Mouse (Mus musculus): Measurements from ENCODE around the gene Sdhb.
A peak's percentile ranks its signal among the peaks of the same experiment; 100 is the strongest.

The Sdhb gene

DNA sequence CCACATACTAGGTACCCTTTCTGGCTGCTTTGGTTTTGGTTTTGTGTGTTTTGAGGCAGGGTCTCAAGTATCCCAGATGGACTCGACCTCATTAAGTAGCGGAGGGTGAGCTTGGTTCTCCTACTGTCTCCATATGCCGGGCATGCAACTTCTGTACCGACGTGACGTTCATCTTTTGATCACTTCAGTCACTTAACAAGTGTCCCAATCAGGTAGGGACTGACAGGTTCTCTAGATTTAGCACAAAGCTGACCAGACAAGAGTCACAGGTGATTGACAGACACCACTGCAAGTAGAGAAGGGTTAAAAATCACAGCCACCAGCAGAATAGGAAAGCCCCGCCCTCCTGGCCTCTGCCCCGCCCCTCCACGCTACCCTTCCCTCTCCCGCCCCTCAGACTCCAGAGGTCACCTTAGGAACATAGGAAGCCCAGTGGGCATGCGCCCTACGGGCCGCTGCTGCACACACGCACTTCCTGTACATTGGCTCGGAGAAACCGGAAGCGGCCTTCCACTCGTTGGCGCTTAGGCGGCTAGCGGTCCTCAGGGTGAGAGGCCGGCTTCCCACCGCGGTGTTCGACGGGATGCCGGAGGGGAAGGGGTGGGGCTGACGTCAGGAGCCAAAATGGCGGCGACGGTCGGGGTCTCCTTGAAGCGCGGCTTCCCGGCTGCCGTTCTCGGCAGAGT, at the start of gene Sdhb:
Sdhb (plus strand) TSS at position 423 of the 686 bp plus-strand sequence.
- DNase-seq (ENCODE audit: low spot score in 2 of 2): peak; percentile 86 to 93

DNA sequence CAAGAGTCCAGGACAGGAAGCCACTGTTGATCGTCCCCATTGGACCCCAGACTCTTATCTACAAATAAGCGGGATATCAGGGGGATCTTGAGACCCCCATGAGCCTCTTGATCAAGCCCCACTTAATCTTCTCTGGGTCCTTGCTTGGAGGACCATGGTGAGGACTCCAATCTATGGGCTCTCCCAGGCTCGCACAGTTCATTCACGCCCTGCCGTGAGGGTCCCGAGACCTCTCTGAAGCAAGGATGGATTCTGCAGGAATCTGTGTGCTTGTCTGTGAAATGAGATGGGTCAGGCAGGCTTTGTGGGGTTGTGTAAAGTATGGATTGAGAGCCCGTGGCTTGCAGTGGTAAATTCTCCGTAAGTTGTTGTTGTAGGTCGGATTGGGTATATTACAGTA, 49.6 kb upstream of the Sdhb start:
- DNase-seq (ENCODE audit: low spot score in 2 of 2): no peak

- DNase-seq (ENCODE audit: low spot score in 2 of 2): no peak
Observed at GRCm38 (mm10) chr4:140912271-140912833, 48.7 kb upstream of the Sdhb start.

- DNase-seq (ENCODE audit: low spot score in 2 of 2): no peak
Observed at GRCm38 (mm10) chr4:140913565-140913964, 47.4 kb upstream of the Sdhb start.

- DNase-seq (ENCODE audit: low spot score in 2 of 2): no peak
Observed at GRCm38 (mm10) chr4:140914731-140915131, 46.3 kb upstream of the Sdhb start.

GRCm38 (mm10) chr4:140915235-140915634, 45.8 kb upstream of the Sdhb start:
- DNase-seq (ENCODE audit: low spot score in 2 of 2): no peak

GRCm38 (mm10) chr4:140916296-140916695, 44.7 kb upstream of the Sdhb start:
- no peak for DNase-seq (ENCODE audit: low spot score in 2 of 2)

- no peak for DNase-seq (ENCODE audit: low spot score in 2 of 2)
Observed at GRCm38 (mm10) chr4:140917451-140917850, 43.6 kb upstream of the Sdhb start.

- DNase-seq (ENCODE audit: low spot score in 2 of 2): no peak
Observed at GRCm38 (mm10) chr4:140919974-140920836, 40.8 kb upstream of the Sdhb start.

- no peak for DNase-seq (ENCODE audit: low spot score in 2 of 2)
Observed at GRCm38 (mm10) chr4:140922508-140922907, 38.5 kb upstream of the Sdhb start.

DNA sequence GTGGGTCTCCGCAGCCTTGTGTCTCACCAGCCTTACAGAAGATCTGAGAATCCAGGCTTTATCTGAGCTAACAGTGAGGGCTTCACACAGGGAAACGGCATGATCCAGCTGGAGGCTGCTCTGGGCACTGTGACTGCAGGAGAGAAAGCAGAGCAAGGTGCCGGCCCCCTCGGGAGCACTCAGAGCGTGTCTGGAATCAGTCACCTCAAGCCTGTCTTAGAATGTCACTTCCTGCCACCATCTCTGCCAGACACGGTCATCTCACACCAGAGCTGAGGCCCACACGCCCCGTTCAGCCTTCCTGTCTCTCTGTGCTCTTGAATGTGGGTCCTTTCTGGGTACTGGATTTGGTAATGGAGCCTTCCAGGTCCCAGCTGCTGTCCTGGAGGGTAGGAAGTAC, 35.4 kb upstream of the Sdhb start:
- no peak for DNase-seq (ENCODE audit: low spot score in 2 of 2)

DNA sequence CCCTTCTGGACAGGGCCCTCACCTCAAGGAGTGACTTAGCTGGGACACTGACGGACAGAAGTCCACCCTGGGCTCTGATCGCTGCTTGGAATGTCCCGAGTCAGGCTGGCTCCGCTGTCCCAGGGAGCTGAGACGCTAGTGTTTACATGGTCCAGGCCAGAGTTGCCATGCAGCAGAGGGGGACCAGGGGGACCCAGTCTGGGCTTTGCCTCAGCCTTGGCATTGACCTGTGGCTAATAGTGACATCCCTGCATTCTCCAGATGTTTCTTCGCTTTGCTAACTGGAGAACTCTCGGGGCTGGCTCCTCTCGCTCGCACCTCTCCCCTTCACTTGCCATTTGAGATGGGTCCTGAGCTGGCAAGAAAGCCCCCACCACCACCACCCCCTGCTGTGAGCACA, 32.7 kb upstream of the Sdhb start:
- DNase-seq (ENCODE audit: low spot score in 2 of 2): no peak

DNA sequence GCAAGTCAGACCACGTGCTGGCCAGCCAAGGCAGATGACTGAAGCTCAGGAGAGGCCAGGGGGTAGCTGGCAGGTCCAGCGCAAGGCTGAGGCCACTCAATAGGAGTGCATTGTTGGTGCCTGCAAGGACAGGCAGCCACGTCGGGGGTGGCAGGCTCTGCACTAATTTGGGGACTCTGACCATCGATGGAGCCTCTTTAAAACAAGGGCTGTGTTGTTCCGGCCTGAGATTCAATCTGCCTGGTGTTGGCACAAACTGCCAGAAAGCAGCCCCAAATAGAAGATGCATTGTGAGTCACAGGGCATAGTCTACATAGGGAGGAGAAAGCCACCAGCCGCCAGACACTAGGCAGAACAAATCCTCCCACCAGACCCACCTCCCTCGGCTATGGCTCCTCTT, 31.3 kb upstream of the Sdhb start:
- DNase-seq (ENCODE audit: low spot score in 2 of 2): no peak

- DNase-seq (ENCODE audit: low spot score in 2 of 2): no peak
Observed at GRCm38 (mm10) chr4:140930900-140931470, 30.0 kb upstream of the Sdhb start.

DNA sequence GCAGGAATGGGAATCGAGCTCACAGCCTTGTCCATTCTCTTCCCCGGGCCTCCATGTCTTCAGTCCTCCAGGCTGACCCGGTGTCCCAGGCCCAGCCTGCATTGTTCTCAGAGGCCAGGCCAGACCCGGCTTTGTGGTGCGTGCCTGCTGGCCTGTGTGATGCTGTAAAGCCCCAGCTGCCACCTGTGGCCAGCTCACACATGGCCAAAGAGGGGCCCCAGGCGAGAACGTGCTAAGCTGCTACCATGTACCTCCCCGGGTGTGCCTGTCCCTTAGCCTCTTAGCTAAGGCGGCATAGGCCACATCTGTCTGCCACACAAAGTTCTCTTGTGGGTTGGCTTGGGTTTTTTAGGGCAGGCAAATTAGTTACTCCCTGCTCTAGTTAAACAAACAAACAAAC, 25.4 kb upstream of the Sdhb start:
- DNase-seq (ENCODE audit: low spot score in 2 of 2): no peak

GRCm38 (mm10) chr4:140944356-140944755, 16.6 kb upstream of the Sdhb start:
- DNase-seq (ENCODE audit: low spot score in 2 of 2): no peak

DNA sequence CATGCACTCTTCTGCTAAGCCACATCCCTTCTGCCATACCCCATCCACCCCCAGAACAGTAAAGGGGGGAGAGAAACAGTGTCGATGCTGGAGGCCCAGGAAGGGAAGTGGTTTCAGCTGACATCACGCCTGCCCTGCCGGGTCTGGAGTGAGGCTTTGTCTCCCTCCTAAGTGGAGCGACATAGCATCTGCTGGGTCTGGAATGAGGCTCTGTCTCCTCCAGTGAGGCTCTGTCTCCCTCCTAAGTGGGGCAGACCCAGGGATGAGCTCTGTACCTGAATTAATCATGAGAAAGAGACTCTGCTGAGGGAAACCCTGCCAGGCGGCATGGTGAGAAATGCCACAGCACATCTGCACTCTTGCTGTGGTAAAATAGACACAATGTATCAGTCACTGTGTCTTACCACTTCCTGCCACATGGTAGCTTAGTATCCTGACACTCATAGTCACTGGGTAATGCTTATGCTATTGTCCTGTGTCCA, 16.0 kb upstream of the Sdhb start:
- no peak for DNase-seq (ENCODE audit: low spot score in 2 of 2)

- no peak for DNase-seq (ENCODE audit: low spot score in 2 of 2)
Observed at GRCm38 (mm10) chr4:140945571-140945970, 15.4 kb upstream of the Sdhb start.

DNA sequence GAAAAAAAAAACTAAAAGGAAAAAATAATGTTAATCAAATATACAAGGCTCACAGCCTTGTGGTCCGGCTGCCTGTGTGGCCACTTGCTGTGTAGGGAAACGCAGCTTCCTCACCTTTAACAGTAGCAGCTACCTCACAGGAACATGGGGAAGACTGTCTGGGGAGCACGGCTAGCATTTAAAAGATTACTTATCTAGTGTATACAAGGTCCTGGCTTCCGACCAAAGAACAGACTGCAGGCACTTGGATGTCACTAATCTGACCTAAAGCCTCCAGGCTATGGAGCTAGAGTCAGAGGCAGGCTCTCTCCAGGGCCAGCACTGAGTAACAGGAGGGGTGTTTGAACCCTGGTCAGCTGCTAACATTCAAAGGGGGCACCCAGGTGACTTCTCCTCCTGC, 15.0 kb upstream of the Sdhb start:
- no peak for DNase-seq (ENCODE audit: low spot score in 2 of 2)

- DNase-seq (ENCODE audit: low spot score in 2 of 2): no peak
Observed at GRCm38 (mm10) chr4:140946580-140947205, 14.3 kb upstream of the Sdhb start.

DNA sequence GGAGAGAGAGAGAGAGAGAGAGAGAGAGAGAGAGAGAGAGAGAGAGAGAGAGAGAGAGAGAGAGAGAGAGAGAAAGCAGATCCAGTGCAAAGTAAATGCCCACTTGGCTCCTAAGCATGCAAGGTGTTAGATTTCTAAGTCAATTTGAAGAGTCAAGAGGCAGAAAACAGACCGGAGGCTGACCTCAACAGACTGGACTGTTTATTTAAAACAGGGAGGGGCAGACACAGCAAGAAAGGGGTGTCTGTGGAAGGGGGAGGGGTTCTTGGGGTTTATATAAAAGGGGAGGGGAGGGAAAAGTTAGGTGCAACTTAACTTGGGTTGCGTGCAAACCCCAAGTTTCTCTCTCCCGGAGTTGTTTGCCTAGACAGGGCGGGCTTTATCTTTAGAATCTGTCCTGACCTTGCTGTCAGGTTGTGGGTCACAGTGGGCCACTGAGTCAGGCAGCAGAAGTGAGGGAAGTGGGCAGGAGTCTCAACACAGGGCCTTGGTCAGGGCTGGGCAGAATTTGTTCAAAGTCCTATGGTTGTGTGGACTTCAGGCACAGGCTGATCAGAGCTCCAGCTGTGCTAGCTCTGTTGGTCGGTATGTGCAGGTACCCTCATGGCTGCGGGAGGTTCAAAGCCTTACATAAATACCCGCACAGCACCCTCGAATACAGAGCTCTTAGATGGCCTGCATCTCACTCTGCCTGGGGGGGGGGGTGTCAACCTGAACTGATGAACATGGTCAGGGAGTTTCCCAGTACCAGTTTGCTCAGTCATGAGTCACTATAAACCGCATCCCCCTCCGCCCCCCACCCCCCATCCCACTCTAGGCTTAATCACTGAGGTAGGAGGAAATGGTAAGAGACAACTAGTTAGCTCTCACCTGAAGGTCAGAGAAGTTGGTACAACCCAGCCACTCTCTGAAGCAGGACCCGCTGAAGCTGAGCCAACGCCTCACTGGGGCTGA, 13.2 kb upstream of the Sdhb start:
- DNase-seq (ENCODE audit: low spot score in 2 of 2): peak in 1 of 2 experiments; percentile 30

Data from urinary bladder, adult 18-20 months (tissue).